Mouse (Mus musculus): ENCODE results near the gene Ndfip2.

GRCm38 (mm10) chr14:105328397-105329302, 70.3 kb downstream of the Ndfip2 start:
- TF ChIP-seq POLR2A (IDR thresholded peaks at IDR 0.05; ENCODE audit: borderline replicate concordance, extremely low read depth, low read depth, low read length): peak; percentile 52; the same call in 1 of the 2 replicates
- TF ChIP-seq CTCF (IDR thresholded peaks at IDR 0.05; ENCODE audit: insufficient read depth, low read length): no peak

All from lung, adult 2 months (tissue).